Mouse (Mus musculus) retina, adult 2 months (tissue): Measurements from ENCODE around the gene Pygm.

Source experiments
- DNase-seq: peaks from one replicate; pipeline ENCODE4 v3.0.0-alpha.2; 2012; ENCODE audit warnings: low read depth, low spot score

Gene Pygm

GRCm38 (mm10) chr19:6384128-6384527 is at the start of gene Pygm:
Gene Pygm, plus strand, starts transcription at chr19:6384399.
- no peak for DNase-seq

- DNase-seq: peak; percentile 93
Measured at GRCm38 (mm10) chr19:6334673-6335457, 49.3 kb upstream of the Pygm start, which contains the start of gene Men1. Gene Men1, plus strand, starts transcription at chr19:6334979.

- no peak for DNase-seq
Measured at GRCm38 (mm10) chr19:6335458-6335827, 48.8 kb upstream of the Pygm start.

GRCm38 (mm10) chr19:6336920-6337319 is 47.3 kb upstream of the Pygm start:
- no peak for DNase-seq

GRCm38 (mm10) chr19:6338171-6338570 is 46.0 kb upstream of the Pygm start:
- no peak for DNase-seq

- no peak for DNase-seq
Measured at GRCm38 (mm10) chr19:6338716-6339115, 45.5 kb upstream of the Pygm start.

- no peak for DNase-seq
Measured at GRCm38 (mm10) chr19:6339191-6339590, 45.0 kb upstream of the Pygm start.

GRCm38 (mm10) chr19:6339890-6340504 is 44.2 kb upstream of the Pygm start:
- no peak for DNase-seq

- peak; percentile 56 for DNase-seq
Measured at GRCm38 (mm10) chr19:6340524-6341452, 43.4 kb upstream of the Pygm start, which contains the start of gene Map4k2. Gene Map4k2, plus strand, starts transcription at chr19:6341135.

- no peak for DNase-seq
Measured at GRCm38 (mm10) chr19:6341453-6342077, 42.6 kb upstream of the Pygm start.

GRCm38 (mm10) chr19:6342276-6342933 is 41.8 kb upstream of the Pygm start:
- DNase-seq: no peak

- DNase-seq: no peak
Measured at GRCm38 (mm10) chr19:6343066-6343925, 40.9 kb upstream of the Pygm start.

GRCm38 (mm10) chr19:6343996-6344395 is 40.2 kb upstream of the Pygm start:
- DNase-seq: no peak

GRCm38 (mm10) chr19:6346023-6346422 is 38.2 kb upstream of the Pygm start:
- no peak for DNase-seq

- DNase-seq: no peak
Measured at GRCm38 (mm10) chr19:6346661-6347060, 37.5 kb upstream of the Pygm start.

GRCm38 (mm10) chr19:6347615-6348014 is 36.6 kb upstream of the Pygm start:
- DNase-seq: no peak

GRCm38 (mm10) chr19:6348717-6349116 is 35.5 kb upstream of the Pygm start:
- no peak for DNase-seq

GRCm38 (mm10) chr19:6349215-6349983 is 34.8 kb upstream of the Pygm start:
- DNase-seq: no peak

GRCm38 (mm10) chr19:6351431-6352106 is 32.6 kb upstream of the Pygm start:
- DNase-seq: no peak
